Mouse (Mus musculus) erythroblast, embryonic 14.5 days (primary cell): ENCODE results near the gene Secisbp2l.

Experiments used
- GATA1 ChIP-seq: IDR thresholded peaks from 2 replicates; pipeline ENCODE4 v1.6.1; 2012; ENCODE audit warnings: low read length, inconsistent platforms, mixed read lengths
- TAL1 ChIP-seq: IDR thresholded peaks from 3 replicates; pipeline ENCODE4 v1.6.1; 2012; ENCODE audit warnings: low read length, inconsistent platforms, mixed read lengths

GRCm38 (mm10) chr2:125805826-125806225 is 23.2 kb upstream of the Secisbp2l start:
- no peak for TF ChIP-seq GATA1
- no peak for TF ChIP-seq TAL1
